Mouse (Mus musculus) CH12.LX (cell line): ENCODE measurements around the gene Krtap9-5. TPM values are rescaled to one million over a fixed set of nuclear protein-coding genes. Genes with fewer than 3 reads are reported as not detected.

ENCODE experiments used
- DNase-seq: peaks from one replicate; pipeline ENCODE4 v3.0.0-alpha.2; 2013; ENCODE audit errors: extremely low read depth
- H3K27ac ChIP-seq: 2 replicates; pipeline ENCODE4 v1.5.1; 2012; ENCODE audit warnings: low read depth, mild to moderate bottlenecking, control low read depth, moderate library complexity; ENCODE audit not compliant: insufficient read depth
- H3K27me3 ChIP-seq: replicated peaks from 2 replicates; pipeline ENCODE3; 2012; ENCODE audit warnings: inconsistent platforms
- H3K36me3 ChIP-seq, 2 experiments: replicated peaks in 1 of 2; 2 replicates each; pipeline versions ENCODE3 to v1.6.1; 2012; ENCODE audit warnings: inconsistent platforms in 1 of 2, low read length in 1 of 2, mild to moderate bottlenecking in 1 of 2, mixed read lengths in 1 of 2, moderate library complexity in 1 of 2; ENCODE audit not compliant: control insufficient read depth in 1 of 2, insufficient read depth in 1 of 2
- H3K4me1 ChIP-seq, 2 experiments: 2 replicates each; pipeline ENCODE4 v1.6.1; 2012; ENCODE audit warnings: inconsistent platforms in 1 of 2, moderate library complexity in 1 of 2; ENCODE audit not compliant: insufficient read depth in 2 of 2, control insufficient read depth in 1 of 2
- H3K4me2 ChIP-seq: 2 replicates; pipeline ENCODE4 v1.6.1; 2012; ENCODE audit warnings: low read depth, mild to moderate bottlenecking, control low read depth; ENCODE audit not compliant: poor library complexity, insufficient read depth, severe bottlenecking
- H3K4me3 ChIP-seq, 3 experiments: fragments of 150-350 bp in 1 of 3; sonication (generic) in 1 of 3; replicated peaks in 1 of 3; 2 replicates each; pipeline versions ENCODE3 to v1.5.1; 2011 to 2012; ENCODE audit warnings: low read depth in 2 of 3, low read length in 2 of 3, mild to moderate bottlenecking in 2 of 3, moderate library complexity in 2 of 3, control low read depth in 1 of 3, improper control_type of control experiment in 1 of 3, inconsistent platforms in 1 of 3, mixed read lengths in 1 of 3; ENCODE audit not compliant: poor library complexity in 1 of 3
- H3K79me2 ChIP-seq: replicated peaks from 2 replicates; pipeline ENCODE4 v1.6.1; 2012; ENCODE audit warnings: mild to moderate bottlenecking, moderate library complexity; ENCODE audit not compliant: control insufficient read depth, poor library complexity, insufficient read depth, severe bottlenecking; ENCODE audit errors: extremely low read depth
- H3K9ac ChIP-seq: 2 replicates; pipeline ENCODE4 v1.6.1; 2012; ENCODE audit warnings: low read depth, mild to moderate bottlenecking, control low read depth, moderate library complexity; ENCODE audit not compliant: insufficient read depth
- H3K9me3 ChIP-seq: replicated peaks from 2 replicates; pipeline ENCODE3; 2012; ENCODE audit warnings: low read length, inconsistent platforms, mixed read lengths
- ELF1 ChIP-seq: IDR thresholded peaks from 2 replicates; pipeline ENCODE4 v1.6.1; 2014; ENCODE audit warnings: low read depth, mild to moderate bottlenecking, inconsistent platforms, low read length, improper control_type of control experiment
- IRF4 ChIP-seq: IDR thresholded peaks from 2 replicates; pipeline ENCODE4 v1.6.1; 2014; ENCODE audit warnings: low read depth, mild to moderate bottlenecking, inconsistent platforms, low read length, improper control_type of control experiment
- MAFK ChIP-seq: IDR thresholded peaks from 2 replicates; pipeline ENCODE4 v1.6.1; 2011; ENCODE audit warnings: low read length, improper control_type of control experiment; ENCODE audit not compliant: insufficient replicate concordance
- MAX ChIP-seq: IDR thresholded peaks from 2 replicates; pipeline ENCODE4 v1.6.1; 2011; ENCODE audit warnings: low read length, improper control_type of control experiment
- MEF2A ChIP-seq: IDR thresholded peaks from 2 replicates; pipeline ENCODE4 v1.6.1; 2014; ENCODE audit warnings: low read depth, mild to moderate bottlenecking, inconsistent platforms, low read length, improper control_type of control experiment, borderline replicate concordance
- MXI1 ChIP-seq: IDR thresholded peaks from 2 replicates; pipeline ENCODE4 v1.6.1; 2011; ENCODE audit warnings: mild to moderate bottlenecking, low read depth, low read length, improper control_type of control experiment
- MYC ChIP-seq: IDR thresholded peaks from 2 replicates; pipeline ENCODE4 v1.6.1; 2011; ENCODE audit warnings: low read depth, mild to moderate bottlenecking, improper control_type of control experiment, low read length
- NELFE ChIP-seq: IDR thresholded peaks from 2 replicates; pipeline ENCODE4 v1.6.1; 2011; ENCODE audit warnings: low read depth, low read length, improper control_type of control experiment
- SMC3 ChIP-seq: IDR thresholded peaks from 2 replicates; pipeline ENCODE4 v1.6.1; 2011; ENCODE audit warnings: low read depth, low read length, improper control_type of control experiment
- UBTF ChIP-seq: IDR thresholded peaks from 2 replicates; pipeline ENCODE4 v1.6.1; 2012; ENCODE audit warnings: low read depth, mild to moderate bottlenecking, inconsistent platforms, low read length, improper control_type of control experiment, moderate library complexity
- USF2 ChIP-seq: conservative IDR thresholded peaks from 2 replicates; pipeline ENCODE4 v1.6.1; 2011; ENCODE audit warnings: low read depth, low read length, improper control_type of control experiment
- ZKSCAN1 ChIP-seq: IDR thresholded peaks from 2 replicates; pipeline ENCODE4 v1.6.1; 2012; ENCODE audit warnings: low read depth, inconsistent platforms, low read length, improper control_type of control experiment, borderline replicate concordance
- dilution Hi-C: fragments of 300-500 bp; cut with MboI; formaldehyde crosslinking; loops from 2 replicates; pipeline ENCODE4 v1.14.3; 2020; ENCODE audit warnings: low sequenced_read_pairs; ENCODE audit not compliant: extremely low pct_unique_long_range_greater_than_20kb, extremely low pct_ligation_motif_present
- in situ Hi-C: fragments of 300-500 bp; cut with MboI; formaldehyde crosslinking; loops from 3 replicates; pipeline ENCODE4 v1.14.3; 2019; ENCODE audit warnings: low sequenced_read_pairs, low pct_ligation_motif_present, low pct_unique_long_range_greater_than_20kb, mixed read lengths
- polyA plus RNA-seq: library from polyadenylated mRNA; unstranded; fragments of >175 nt; gene quantifications from 2 replicates; pipeline ENCODE4 v1.2.1, GENCODE M21; 2012; ENCODE audit warnings: low read depth; ENCODE audit not compliant: insufficient read length
- total RNA-seq, 2 experiments: library from RNA; depleted of rRNA; stranded (reverse); fragments of 300-350 nt in 1 of 2; fragments of >200 nt in 1 of 2; gene quantifications; 2 replicates each; pipeline ENCODE4 v1.2.3; 2012 to 2014

Krtap9-5 gene
- total and polyA plus RNA-seq, 3 experiments: not detected

DNA sequence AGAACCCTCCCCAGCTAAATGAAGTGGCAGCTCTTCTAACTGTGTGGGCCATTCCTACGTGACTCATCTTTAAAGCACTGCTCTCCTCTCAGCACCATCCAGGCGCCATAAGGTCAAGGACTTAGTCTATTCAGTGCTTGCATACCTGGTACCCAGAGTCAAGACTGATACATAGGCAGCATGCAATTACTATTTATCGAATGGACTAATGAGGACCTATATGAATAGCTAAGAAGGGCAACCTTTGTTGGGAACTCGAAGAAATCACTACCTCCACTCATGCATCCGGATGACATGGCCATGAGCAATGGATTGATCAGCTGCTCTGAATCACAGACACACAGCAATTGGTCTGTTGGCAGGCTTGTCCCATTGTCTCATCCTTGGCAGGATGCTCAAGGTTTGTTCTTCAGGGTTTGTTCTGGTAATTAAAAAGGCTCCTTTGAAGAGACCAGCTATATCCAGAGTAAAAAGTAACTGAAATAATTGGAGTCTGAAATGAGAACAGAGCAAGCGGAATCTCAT, 41.7 kb downstream of the Krtap9-5 start:
- H3K79me2 ChIP-seq: no peaks in the 10 kb centered on the region
- dilution Hi-C loops: no loop called here
- no peak overlapping the region for H3K4me3 ChIP-seq
- no peak overlapping the region for H3K4me2 ChIP-seq
- no peak for TF ChIP-seq SMC3
- H3K36me3 ChIP-seq: no peaks in the 10 kb centered on the region
- no peak for DNase-seq
- in situ Hi-C loops: no loop called here
- no peak overlapping the region for H3K27ac ChIP-seq
- peaks cover 82% of the 10 kb centered on the region for H3K27me3 ChIP-seq
- H3K9me3 ChIP-seq: no peaks in the 10 kb centered on the region
- H3K9ac ChIP-seq: no peak overlapping the region
- peaks cover 5 to 10% of the 10 kb centered on the region in 2 experiments for H3K4me1 ChIP-seq

DNA sequence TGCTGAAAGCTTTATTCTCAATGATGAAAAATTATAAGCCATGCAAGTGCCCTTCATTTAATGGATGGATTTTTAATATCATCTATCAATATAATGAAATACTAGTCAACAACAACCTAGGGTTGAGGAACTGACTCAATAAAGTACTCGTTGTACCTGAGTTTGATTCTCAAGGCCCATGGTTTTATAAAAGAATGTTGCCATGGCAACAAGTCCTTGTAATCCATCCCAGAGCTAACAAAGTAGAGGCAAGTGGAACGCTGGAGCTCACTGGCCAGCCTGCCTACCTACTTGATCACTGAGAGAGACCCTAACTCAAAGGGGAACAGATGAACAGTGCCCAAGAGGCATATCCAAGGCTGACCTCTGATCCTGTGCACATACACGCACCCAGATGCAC, 42.3 kb downstream of the Krtap9-5 start:
- no peak for DNase-seq
- H3K4me1 ChIP-seq: peaks cover 5 to 10% of the 10 kb centered on the region in 2 experiments
- TF ChIP-seq MAX: no peak
- TF ChIP-seq MYC: no peak
- no peak for TF ChIP-seq MEF2A
- no peak for TF ChIP-seq ZKSCAN1
- no peak for TF ChIP-seq MXI1
- TF ChIP-seq USF2: no peak
- TF ChIP-seq NELFE: no peak
- TF ChIP-seq ELF1: no peak
- TF ChIP-seq, all 38 proteins: peak for 0
- Histone ChIP-seq H3K36me3 (no peaks in the 10 kb centered on the region), H3K9me3 (no peaks in the 10 kb centered on the region), H3K4me2 (no peak overlapping the region), H3K4me3 (no peak overlapping the region), H3K9ac (no peak overlapping the region), H3K27ac (no peak overlapping the region), H3K79me2 (no peaks in the 10 kb centered on the region), H3K27me3 (peaks cover 81% of the 10 kb centered on the region)
- dilution Hi-C loops (no loop called here), in situ Hi-C loops (no loop called here)

DNA sequence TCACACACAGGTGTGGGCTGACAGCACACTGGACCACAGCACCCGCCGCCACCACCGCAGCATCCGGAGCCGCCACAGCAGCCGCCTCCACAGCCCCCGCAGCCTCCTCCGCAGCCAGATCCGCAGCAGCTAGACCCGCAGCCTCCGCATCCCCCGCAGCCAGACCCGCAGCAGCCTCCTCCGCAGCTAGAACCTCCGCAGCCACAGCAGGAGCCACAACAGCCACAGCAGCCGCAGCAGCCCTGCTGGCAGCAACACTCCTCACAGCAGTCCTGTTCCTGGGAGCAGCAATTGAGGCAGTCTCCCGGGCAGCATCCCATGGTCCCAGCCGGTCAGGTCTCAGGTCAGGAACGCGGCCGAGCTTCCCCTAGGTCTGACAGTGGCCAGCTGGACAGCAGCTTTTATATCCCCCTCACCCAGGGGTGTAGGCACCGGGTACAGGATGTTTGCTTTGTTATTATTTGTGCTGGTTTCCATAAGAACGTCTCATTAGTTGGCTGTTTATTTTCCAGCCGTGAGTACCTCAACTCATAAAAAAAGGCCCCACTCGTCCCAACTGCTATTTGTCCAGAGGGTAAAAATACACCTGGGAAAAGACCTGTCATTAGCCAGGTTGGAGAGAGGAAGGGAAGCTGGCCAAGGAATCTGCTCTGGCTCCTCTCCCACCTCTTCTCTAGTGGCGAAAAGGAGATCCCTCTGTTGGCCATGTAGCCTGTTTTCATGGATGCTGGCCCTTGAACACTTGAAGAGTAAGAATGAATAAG, 45.5 kb downstream of the Krtap9-5 start, which contains the start of gene Krtap17-1:
Gene Krtap17-1 (minus strand): TSS at position 375 of the 764 bp plus-strand sequence.
- dilution Hi-C loops: no loop called here
- Histone ChIP-seq H3K27ac (no peak within 1 kb of the TSS), H3K4me2 (no peak within 1 kb of the TSS)

More for the DNA sequence above, 45.5 kb downstream of the Krtap9-5 start, which contains the start of gene Krtap17-1:
- TF ChIP-seq UBTF (no peak), MAFK (no peak), USF2 (no peak), IRF4 (no peak)
- TF ChIP-seq, all 38 proteins: peak for 0
- peaks cover 79% of the 10 kb centered on the region for H3K27me3 ChIP-seq
- in situ Hi-C loops: no loop called here
- H3K9ac ChIP-seq: no peak within 1 kb of the TSS
- peaks cover 0 to 1% of the 10 kb centered on the region in 2 experiments; a peak in 2 of 4 replicates for H3K4me1 ChIP-seq
- no peak within 1 kb of the TSS for H3K4me3 ChIP-seq
- H3K9me3 ChIP-seq: no peaks in the 10 kb centered on the region
- no peaks in the 10 kb centered on the region for H3K36me3 ChIP-seq
- no peaks in the 10 kb centered on the region for H3K79me2 ChIP-seq
- DNase-seq: no peak
